Mouse (Mus musculus) 416B (cell line): Measurements from ENCODE around the gene Spint1.

Experiments
- DNase-seq: peaks from one replicate; pipeline ENCODE4 v3.0.0; 2011; ENCODE audit warnings: low read depth

Gene Spint1

GRCm38 (mm10) chr2:119293311-119293710 is 56.1 kb downstream of the Spint1 start:
- no peak for DNase-seq

- no peak for DNase-seq
Observed at GRCm38 (mm10) chr2:119293776-119294390, 56.7 kb downstream of the Spint1 start.

- no peak for DNase-seq
Observed at GRCm38 (mm10) chr2:119294411-119294810, 57.2 kb downstream of the Spint1 start.

GRCm38 (mm10) chr2:119296756-119297155 is 59.6 kb downstream of the Spint1 start:
- no peak for DNase-seq

- DNase-seq: no peak
Observed at GRCm38 (mm10) chr2:119297506-119297905, 60.3 kb downstream of the Spint1 start.

GRCm38 (mm10) chr2:119298330-119298729 is 61.2 kb downstream of the Spint1 start:
- peak; percentile 84 for DNase-seq

- DNase-seq: no peak
Observed at GRCm38 (mm10) chr2:119298839-119299238, 61.7 kb downstream of the Spint1 start.
